Mouse (Mus musculus) ES-Bruce4 (cell line): ENCODE measurements around the gene Pakap. TPM values are rescaled to one million over a fixed set of nuclear protein-coding genes. Genes with fewer than 3 reads are reported as not detected.
A peak's percentile ranks its signal among the peaks of the same experiment; 100 is the strongest.

Source experiments
- H3K27ac ChIP-seq: 2 replicates; pipeline ENCODE4 v1.5.1; 2012; ENCODE audit warnings: low read length, inconsistent platforms; ENCODE audit not compliant: insufficient read depth
- H3K27me3 ChIP-seq: 2 replicates; pipeline ENCODE4 v1.6.1; 2012; ENCODE audit warnings: mild to moderate bottlenecking, low read length, inconsistent platforms; ENCODE audit not compliant: control insufficient read depth, poor library complexity, insufficient read depth, severe bottlenecking
- H3K36me3 ChIP-seq: 2 replicates; pipeline ENCODE4 v1.6.1; 2012; ENCODE audit warnings: inconsistent platforms, mild to moderate bottlenecking, low read length, moderate library complexity; ENCODE audit not compliant: control insufficient read depth, poor library complexity, insufficient read depth, severe bottlenecking
- H3K4me1 ChIP-seq: one replicate; pipeline ENCODE4 v1.8.1; 2011; ENCODE audit warnings: low read length; ENCODE audit not compliant: control insufficient read depth, insufficient read depth
- H3K4me3 ChIP-seq: 2 replicates; pipeline ENCODE4 v1.5.1; 2011; ENCODE audit warnings: low read depth, mild to moderate bottlenecking, low read length
- H3K9ac ChIP-seq: 2 replicates; pipeline ENCODE4 v1.6.1; 2012; ENCODE audit warnings: low read depth, mild to moderate bottlenecking, inconsistent platforms; ENCODE audit not compliant: poor library complexity, severe bottlenecking
- H3K9me3 ChIP-seq: replicated peaks from 2 replicates; pipeline ENCODE4 v1.6.1; 2012; ENCODE audit warnings: mild to moderate bottlenecking, low read length, inconsistent platforms; ENCODE audit not compliant: control insufficient read depth, poor library complexity, insufficient read depth, severe bottlenecking
- CTCF ChIP-seq: IDR thresholded peaks from one replicate; pipeline ENCODE4 v1.8.1; 2011; ENCODE audit warnings: low read depth, low read length
- EP300 ChIP-seq: IDR thresholded peaks from 2 replicates; pipeline ENCODE4 v1.6.1; 2011; ENCODE audit warnings: low read depth, low read length; ENCODE audit not compliant: insufficient read depth
- POLR2A ChIP-seq: IDR thresholded peaks from one replicate; pipeline ENCODE4 v1.8.1; 2011; ENCODE audit warnings: low read length; ENCODE audit not compliant: insufficient read depth
- polyA plus RNA-seq: library from polyadenylated mRNA; stranded (reverse); fragments of >200 nt; gene quantifications from 2 replicates; pipeline ENCODE4 v1.2.4, GENCODE M21; 2011; ENCODE audit warnings: low read depth; ENCODE audit not compliant: missing spikeins, insufficient read depth, insufficient read length

The Pakap gene
- polyA plus RNA-seq, 1 experiment = 2.4 TPM

DNA sequence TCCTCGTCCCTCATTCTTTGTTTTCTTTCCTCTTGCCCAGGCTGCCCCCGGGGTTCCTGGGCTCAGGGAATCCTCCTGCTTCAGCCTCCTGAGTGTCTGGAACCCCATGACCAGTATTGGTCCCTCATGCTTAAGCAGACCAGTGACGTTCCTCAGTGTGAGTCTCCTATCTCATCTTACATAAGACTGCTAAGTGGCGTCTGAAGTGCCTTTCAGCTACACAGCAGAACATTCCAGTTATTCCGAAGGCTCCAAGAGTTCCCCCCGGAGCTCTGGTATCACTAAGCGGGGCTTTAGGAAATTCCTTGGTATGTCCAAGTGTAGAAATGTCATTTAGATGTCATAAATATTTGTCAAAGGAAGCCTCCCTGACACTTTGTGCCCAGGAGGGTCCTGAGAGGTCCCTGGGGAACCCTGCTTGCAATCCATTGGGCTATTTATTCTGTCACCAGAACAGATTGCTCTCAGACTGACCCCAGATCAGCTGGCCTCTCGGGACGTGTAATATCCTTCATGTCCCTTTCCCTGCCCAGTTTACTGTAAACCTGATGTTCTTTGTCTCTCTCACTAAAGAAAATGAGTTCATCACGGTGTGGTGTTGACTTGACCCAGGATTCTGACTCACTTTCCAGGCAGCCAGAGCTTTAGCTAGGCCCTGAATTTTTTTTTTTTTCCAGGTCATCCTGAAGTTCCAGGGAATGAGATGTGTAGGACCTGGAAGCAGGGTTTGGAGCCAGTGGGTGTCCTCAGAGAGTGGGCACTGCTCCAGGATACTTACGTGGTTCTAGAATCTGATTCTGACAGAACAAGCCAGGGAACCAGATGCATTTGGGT lies 274.7 kb downstream of the Pakap start:
- Histone ChIP-seq H3K4me3 (no peak overlapping the region), H3K27ac (peak overlapping the region; percentile 84), H3K9me3 (no peaks in the 10 kb centered on the region), H3K4me1 (peaks cover 14% of the 10 kb centered on the region), H3K9ac (no peak overlapping the region), H3K27me3 (no peaks in the 10 kb centered on the region), H3K36me3 (0 out of 2 replicates have a peak, but pooled peaks cover 3% of the 10 kb centered on the region)
- TF ChIP-seq POLR2A (no peak), EP300 (0 out of 2 replicates have a peak, but pooled peaks have one; percentile 18)

DNA sequence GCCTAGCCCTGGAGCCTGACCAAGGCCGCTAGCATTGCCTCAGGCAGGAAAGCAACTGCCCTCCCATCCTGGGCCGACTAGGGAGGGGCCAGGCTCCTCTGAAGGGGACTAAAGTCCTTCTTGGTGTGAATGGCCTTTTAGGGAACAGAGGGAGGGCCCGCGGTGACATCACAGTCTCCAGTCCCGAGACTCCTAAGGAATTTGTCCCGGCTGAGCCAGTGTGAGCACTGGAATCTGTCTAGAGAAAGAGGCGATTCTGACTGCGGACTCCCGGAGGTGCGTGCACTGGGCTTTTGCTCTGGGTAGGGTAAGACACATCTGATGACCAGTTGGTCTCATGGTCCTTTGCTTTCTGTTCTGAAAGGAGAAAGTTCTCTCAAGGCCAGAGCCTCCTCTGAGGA lies 277.1 kb downstream of the Pakap start:
- Histone ChIP-seq H3K27ac (peak overlapping the region; percentile 76), H3K9ac (peak overlapping the region; percentile 49), H3K27me3 (no peaks in the 10 kb centered on the region), H3K4me1 (peaks cover 9% of the 10 kb centered on the region), H3K4me3 (peak overlapping the region; percentile 62), H3K9me3 (no peaks in the 10 kb centered on the region), H3K36me3 (0 out of 2 replicates have a peak, but pooled peaks cover 3% of the 10 kb centered on the region)
- no peak for TF ChIP-seq CTCF
- TF ChIP-seq EP300 = peak; percentile 71; the same call in 1 of the 2 replicates

DNA sequence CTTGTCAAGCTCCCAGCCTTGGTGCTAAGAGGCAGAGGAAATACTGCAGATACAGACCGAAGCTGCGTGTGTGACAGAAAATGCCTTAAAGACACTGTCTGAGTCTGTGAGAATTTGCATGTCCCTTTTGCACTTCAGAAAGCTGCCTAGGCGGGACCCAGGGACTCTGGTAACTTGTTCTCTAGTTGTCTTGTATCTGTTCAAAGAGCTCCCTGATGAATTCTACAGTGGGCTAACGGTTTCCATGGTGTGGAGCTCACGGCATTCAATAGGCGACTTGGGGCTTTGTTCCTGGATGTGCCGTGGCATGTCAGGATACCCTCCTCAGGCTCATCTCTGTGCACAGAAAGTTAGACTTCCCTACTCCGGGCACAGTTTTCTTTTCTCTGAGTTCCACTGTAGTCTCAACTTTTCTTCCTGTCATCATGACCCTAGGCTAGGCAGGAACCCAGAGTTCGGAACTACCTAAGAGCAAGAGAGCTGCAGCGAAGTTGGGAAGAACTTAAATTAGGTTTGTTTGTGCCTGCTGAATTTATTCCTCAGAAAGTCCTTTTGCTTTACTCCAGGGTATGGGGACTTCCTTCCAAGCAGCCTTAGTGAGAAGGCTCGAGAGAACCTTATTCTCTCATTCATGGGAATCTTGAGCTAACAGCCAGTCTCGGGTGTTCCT lies 277.7 kb downstream of the Pakap start:
- TF ChIP-seq CTCF = no peak
- no peak for TF ChIP-seq EP300
- no peak for TF ChIP-seq POLR2A
- H3K4me3 ChIP-seq = peak overlapping the region; percentile 62
- no peaks in the 10 kb centered on the region for H3K9me3 ChIP-seq
- peak overlapping the region; percentile 49 for H3K9ac ChIP-seq
- peaks cover 9% of the 10 kb centered on the region for H3K4me1 ChIP-seq
- H3K36me3 ChIP-seq = 0 out of 2 replicates have a peak, but pooled peaks cover 3% of the 10 kb centered on the region
- peak overlapping the region; percentile 76 for H3K27ac ChIP-seq
- no peaks in the 10 kb centered on the region for H3K27me3 ChIP-seq

DNA sequence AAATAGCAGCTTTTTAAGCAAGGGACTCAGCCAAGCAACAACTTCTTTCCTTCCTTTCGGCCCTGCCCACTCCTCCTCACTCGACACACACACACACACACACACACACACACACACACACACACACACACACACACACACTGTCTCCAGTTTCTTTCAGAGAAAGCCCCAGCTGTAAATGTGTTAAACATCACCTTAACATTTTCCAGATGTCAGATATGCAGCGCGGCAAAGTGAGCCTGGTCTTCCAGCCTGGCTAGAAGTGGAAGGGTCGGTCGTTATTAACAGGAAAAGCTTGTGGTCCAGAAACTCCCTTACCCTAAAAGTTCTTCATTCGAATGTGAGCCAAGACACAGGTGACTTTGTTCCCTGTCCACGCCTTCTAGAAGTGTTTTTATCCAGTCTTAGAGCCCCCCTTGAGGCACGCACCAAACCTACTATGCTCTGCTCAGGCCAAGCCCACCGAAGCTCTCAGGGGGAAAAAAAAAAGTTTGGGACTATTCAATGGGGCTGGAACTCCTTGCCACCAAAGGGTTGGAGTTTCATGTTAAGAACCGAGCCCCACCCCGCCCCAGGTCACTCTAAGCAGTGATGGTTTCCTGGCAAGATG lies 278.5 kb downstream of the Pakap start:
- H3K4me3 ChIP-seq = peak overlapping the region; percentile 32
- TF ChIP-seq CTCF (no peak), POLR2A (no peak), EP300 (no peak)
- H3K27ac ChIP-seq = peak overlapping the region; percentile 76
- H3K27me3 ChIP-seq = no peaks in the 10 kb centered on the region
- H3K9me3 ChIP-seq = no peaks in the 10 kb centered on the region
- peak overlapping the region; percentile 49; the same call in 1 of the 2 replicates for H3K9ac ChIP-seq
- 0 out of 2 replicates have a peak, but pooled peaks cover 3% of the 10 kb centered on the region for H3K36me3 ChIP-seq
- peaks cover 5% of the 10 kb centered on the region for H3K4me1 ChIP-seq

DNA sequence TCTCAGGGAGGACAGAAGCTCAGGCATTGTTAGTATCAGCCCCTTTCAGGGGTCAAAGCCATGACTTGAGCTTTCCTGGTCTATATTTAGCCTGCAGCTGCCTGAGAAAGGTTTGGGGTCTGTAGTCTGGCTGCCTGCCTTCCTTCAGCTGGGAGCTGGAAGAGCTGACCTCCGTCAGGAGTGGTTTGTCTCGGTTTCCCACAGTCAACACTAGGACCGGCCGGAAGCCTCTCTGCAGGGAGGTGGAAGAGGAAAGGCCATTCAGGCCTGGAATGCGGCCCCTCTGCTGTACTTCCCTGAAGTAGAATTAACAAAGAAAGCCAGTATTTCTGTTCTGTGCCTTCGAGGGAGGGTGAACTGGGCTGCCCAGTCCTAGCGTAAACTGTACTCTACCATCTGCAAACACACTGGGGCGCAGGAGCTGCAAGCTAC lies 279.0 kb downstream of the Pakap start:
- no peaks in the 10 kb centered on the region for H3K9me3 ChIP-seq
- 0 out of 2 replicates have a peak, but pooled peaks cover 3% of the 10 kb centered on the region for H3K36me3 ChIP-seq
- H3K9ac ChIP-seq = no peak overlapping the region
- H3K27me3 ChIP-seq = no peaks in the 10 kb centered on the region
- peak overlapping the region; percentile 76 for H3K27ac ChIP-seq
- no peak for TF ChIP-seq EP300
- TF ChIP-seq CTCF = no peak
- no peak for TF ChIP-seq POLR2A
- peak overlapping the region; percentile 5; the same call in 1 of the 2 replicates for H3K4me3 ChIP-seq
- peaks cover 5% of the 10 kb centered on the region for H3K4me1 ChIP-seq
